10 mouse cellular contexts compared by ENCODE assay signal in the genomic region with DNA sequence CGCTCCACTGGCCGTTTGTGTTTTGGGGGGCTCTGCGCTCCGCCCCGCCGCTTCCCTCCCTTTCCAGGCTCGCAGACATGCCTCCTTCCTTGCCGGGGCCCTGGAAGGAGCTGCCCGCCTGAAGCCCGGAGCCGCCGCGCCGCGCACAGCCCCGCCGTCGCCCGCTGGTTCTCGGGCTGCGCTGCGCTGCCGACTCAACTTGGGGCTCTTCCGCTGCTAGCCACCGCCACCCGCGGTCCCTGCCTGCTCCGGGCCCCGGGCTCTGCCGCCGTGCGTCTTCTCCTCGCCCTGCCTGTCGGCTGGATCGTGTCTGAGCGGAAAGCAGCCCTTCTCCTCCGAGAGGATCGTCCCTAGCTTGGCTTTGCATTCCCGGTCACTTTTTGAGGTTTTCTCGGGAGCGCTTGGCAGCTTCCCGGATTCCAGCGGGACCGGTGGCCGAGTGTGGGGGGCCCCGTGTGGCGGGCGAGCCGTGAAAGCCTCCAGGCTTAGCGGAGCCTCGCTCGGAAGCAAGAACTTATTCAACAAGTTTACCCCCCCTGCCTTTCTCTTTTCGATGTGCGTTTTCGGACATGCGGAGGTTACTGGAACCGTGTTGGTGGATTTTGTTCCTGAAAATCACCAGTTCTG. TPM values are rescaled to one million over a fixed set of nuclear protein-coding genes. Genes with fewer than 3 reads are reported as not detected.
DNase-seq lines count a peak whose midpoint lies in the region; ATAC-seq and TF ChIP-seq lines count a peak whose summit lies in the region.
"Had no signal": no experiment of that assay in that cellular context is flagged by ENCODE, and none has a peak within 500 bp of the region (broad histone marks: within the 10 kb centered on the region; RNA-seq: fewer than 3 reads in every experiment).

No protein-coding gene starts in this region.

- peak overlapping the region; percentile 66 for H3K9ac ChIP-seq in heart, postnatal 0 days (replicated peaks; ENCODE audit: low read depth, low read length)
- peak overlapping the region; percentile 57 for H3K9ac ChIP-seq in liver, embryonic 16.5 days (ENCODE audit: low read depth, low read length)

- TF ChIP-seq CTCF in thymus, adult 2 months (IDR thresholded peaks at IDR 0.05; ENCODE audit: borderline replicate concordance, control insufficient read depth, extremely low read depth, insufficient read depth, low read length, poor library complexity): no peak
- no peak for TF ChIP-seq CTCF in heart, postnatal 0 days (IDR thresholded peaks at IDR 0.05; ENCODE audit: low read depth)

- H3K27ac ChIP-seq in thymus, adult 2 months (ENCODE audit: control insufficient read depth, insufficient read depth, low read length): no peak overlapping the region
- peak overlapping the region; percentile 95 for H3K27ac ChIP-seq in heart, postnatal 0 days (ENCODE audit: low read depth)
- H3K27ac ChIP-seq in liver, embryonic 16.5 days (ENCODE audit: low read length): peak overlapping the region; percentile 72

- H3K4me2 ChIP-seq in heart, postnatal 0 days (ENCODE audit: low read depth, low read length): peak overlapping the region; percentile 99
- H3K4me2 ChIP-seq in liver, embryonic 16.5 days (ENCODE audit: low read depth, low read length): peak overlapping the region; percentile 66

- no peaks in the 10 kb centered on the region for H3K9me3 ChIP-seq in heart, postnatal 0 days (replicated peaks; ENCODE audit: control insufficient read depth, low read length)
- no peaks in the 10 kb centered on the region for H3K9me3 ChIP-seq in liver, embryonic 16.5 days (replicated peaks; ENCODE audit: control insufficient read depth, low read length)

- no peak for TF ChIP-seq POLR2A in thymus, adult 2 months (IDR thresholded peaks at IDR 0.05; ENCODE audit: control insufficient read depth, extremely low read depth, insufficient read depth, low read length, poor library complexity)

- intact Hi-C loops in gastrocnemius, postnatal 14 days (cut with DNase I; ENCODE audit: low total_unique reads): loop anchor here (10.0 kb wide), 1 partner anchor 591 kb away; no protein-coding TSS in a partner anchor

- DNase-seq in gastrocnemius, postnatal 14 days: peak; percentile 60
- no peak for DNase-seq in gastrocnemius, postnatal 10 days
- no peak for DNase-seq in thymus, adult 2 months
- DNase-seq in thymus, postnatal 10 days (ENCODE audit: low spot score in 2 of 2): no peak
- DNase-seq in heart, postnatal 0 days (ENCODE audit: low spot score): peak; percentile 30
- no peak for DNase-seq in c-Kit-positive CD71-positive TER-119-positive erythroid progenitor cells, embryonic 14.5 days (ENCODE audit: low spot score)

- peak; percentile 57 for ATAC-seq in heart, postnatal 0 days (ENCODE audit: insufficient read depth, low read depth)
- peak; percentile 54 for ATAC-seq in liver, embryonic 16.5 days (ENCODE audit: low read depth)
- ATAC-seq in monocyte, adult 5-6 weeks (replicated peaks; ENCODE audit: insufficient number of reproducible peaks, low FRiP score, low TSS enrichment, poor library complexity, severe bottlenecking): no peak

- 0 out of 2 replicates have a peak, but pooled peaks have one; percentile 58 for TF ChIP-seq EP300 in heart, postnatal 0 days (IDR thresholded peaks at IDR 0.05; ENCODE audit: low read depth)

- H3K4me1 ChIP-seq in thymus, adult 2 months (replicated peaks; ENCODE audit: control insufficient read depth, insufficient read depth, low read length): no peaks in the 10 kb centered on the region
- peaks cover 8% of the 10 kb centered on the region; the same call in 1 of the 2 replicates for H3K4me1 ChIP-seq in heart, postnatal 0 days (ENCODE audit: control insufficient read depth, insufficient read depth)
- no peaks in the 10 kb centered on the region for H3K4me1 ChIP-seq in liver, embryonic 16.5 days (ENCODE audit: control insufficient read depth, low read depth, low read length)

- WGBS in thymus, adult 2 months: 2% methylated on average over 55 of the region's 57 CpGs
- under 1% methylated on average over 57 of the region's 57 CpGs for WGBS in heart, postnatal 0 days
- WGBS in liver, embryonic 16.5 days (ENCODE audit: insufficient replicate concordance): under 1% methylated on average over 51 of the region's 57 CpGs

- H3K36me3 ChIP-seq in thymus, adult 2 months (ENCODE audit: control insufficient read depth, insufficient read depth, low read length): no peaks in the 10 kb centered on the region
- H3K36me3 ChIP-seq in heart, postnatal 0 days (replicated peaks; ENCODE audit: control insufficient read depth, insufficient read depth, low read length): no peaks in the 10 kb centered on the region
- no peaks in the 10 kb centered on the region for H3K36me3 ChIP-seq in liver, embryonic 16.5 days (ENCODE audit: control insufficient read depth, insufficient read depth)
- H3K36me3 ChIP-seq: G1E had no signal

- H3K4me3 ChIP-seq in thymus, adult 2 months (ENCODE audit: control insufficient read depth, insufficient read depth, low read length): peak overlapping the region; percentile 32
- peak overlapping the region; percentile 88 for H3K4me3 ChIP-seq in heart, postnatal 0 days (ENCODE audit: low read depth, low read length)
- H3K4me3 ChIP-seq in liver, embryonic 16.5 days (ENCODE audit: low read depth, low read length): peak overlapping the region; percentile 62

- peaks cover 3% of the 10 kb centered on the region; the same call in 1 of the 2 replicates for H3K27me3 ChIP-seq in thymus, adult 2 months (ENCODE audit: control insufficient read depth, insufficient read depth, low read length)
- peaks cover 4% of the 10 kb centered on the region; the same call in 1 of the 2 replicates for H3K27me3 ChIP-seq in heart, postnatal 0 days (ENCODE audit: control insufficient read depth, insufficient read depth, low read length)
- H3K27me3 ChIP-seq in liver, embryonic 16.5 days (ENCODE audit: control insufficient read depth, insufficient read depth, low read depth, low read length): peaks cover 46% of the 10 kb centered on the region

RNA-seq across cellular contexts. Expression of gene Ptprg, which starts 0.5 kb away (rescaled TPM):
- 10 to 100 TPM; 31.2 to 34.5 TPM for total RNA-seq in gastrocnemius, postnatal 14 days (2021)
- 10 to 100 TPM; 41.8 to 46.7 TPM for total RNA-seq in gastrocnemius, postnatal 10 days (2021)
- polyA plus RNA-seq in thymus, adult 2 months (2012; rRNA removed): 12.3 and 13.2 TPM in 2 replicates
- 19.7 and 63.4 TPM in 2 replicates for total RNA-seq in heart, postnatal 0 days (2014; rRNA removed; ENCODE audit: low replicate concordance)
- polyA plus RNA-seq in heart, postnatal 0 days (2015; fragmentation: Nextera tagmentation; extraction: Ambion mirVana): 8.1 and 8.7 TPM in 2 replicates
- polyA plus RNA-seq in liver, embryonic 16.5 days (2015; fragmentation: Nextera tagmentation; extraction: Ambion mirVana): 1.5 and 1.7 TPM in 2 replicates
- total RNA-seq in monocyte, adult 5-6 weeks (2017): not detected in 3 replicates
- total RNA-seq: neutrophil, adult 5-6 weeks had no signal
- polyA plus RNA-seq: G1E had no signal

Comparison
In these comparisons a context has a peak if more than half of its experiments do, and no peak if none do; other contexts are left out.
1. DNase-seq: peak in gastrocnemius, postnatal 14 days (single experiment) and heart, postnatal 0 days (single experiment); none in gastrocnemius, postnatal 10 days (single experiment), thymus, adult 2 months (single experiment), thymus, postnatal 10 days (0 of 2) and c-Kit-positive CD71-positive TER-119-positive erythroid progenitor cells, embryonic 14.5 days (single experiment).
2. H3K4me3 ChIP-seq: peak in every context shown above with its lines; median percentile 88 in heart, postnatal 0 days; 62 in liver, embryonic 16.5 days; 32 in thymus, adult 2 months.
3. RNA of gene Ptprg, which starts 0.5 kb away (total RNA-seq): 19.7 to 63.4 TPM in heart, postnatal 0 days, 41.8 to 46.7 TPM in gastrocnemius, postnatal 10 days and 31.2 to 34.5 TPM in gastrocnemius, postnatal 14 days; not detected in monocyte, adult 5-6 weeks; every median in the first group is over 10 times any median in the second.